Mouse (Mus musculus): ENCODE data around the gene Sdf4.
A peak's percentile ranks its signal among the peaks of the same experiment; 100 is the strongest.

GRCm38 (mm10) chr4:156031593-156032391 lies 39.1 kb downstream of the Sdf4 start:
- no peak for TF ChIP-seq CTCF (IDR thresholded peaks at IDR 0.05 in 2 of 3, conservative IDR thresholded peaks at IDR 0.05 in 1 of 3; ENCODE audit: control insufficient read depth in 1 of 3, insufficient read depth in 1 of 3, low read depth in 2 of 3, low read length in 3 of 3, poor library complexity in 1 of 3, severe bottlenecking in 1 of 3)
- peak; percentile 33 for TF ChIP-seq NELFE (IDR thresholded peaks at IDR 0.05; ENCODE audit: low read depth, low read length)
- TF ChIP-seq RAD21 (IDR thresholded peaks at IDR 0.05; ENCODE audit: low read depth, low read length) = no peak
- TF ChIP-seq ELF1 (IDR thresholded peaks at IDR 0.05; ENCODE audit: low read depth, low read length) = peak; percentile 58; the same call in 1 of the 2 replicates
- no peak for TF ChIP-seq SMC3 (IDR thresholded peaks at IDR 0.05; ENCODE audit: low read depth, low read length)
- TF ChIP-seq ZC3H11A (IDR thresholded peaks at IDR 0.05; ENCODE audit: low read depth, low read length) = 0 out of 2 replicates have a peak, but pooled peaks have one; percentile 12
- 0 out of 2 replicates have a peak, but pooled peaks have one; percentile 38 for TF ChIP-seq UBTF (IDR thresholded peaks at IDR 0.05; ENCODE audit: borderline replicate concordance, insufficient read depth, low read depth, low read length)
- no peak for TF ChIP-seq ZMIZ1 (IDR thresholded peaks at IDR 0.05; ENCODE audit: low read depth, low read length)

Data from MEL (cell line).